Mouse (Mus musculus) limb, embryonic 15.5 days (tissue): Measurements from ENCODE around the gene Olfr1360. TPM values are rescaled to one million over a fixed set of nuclear protein-coding genes. Genes with fewer than 3 reads are reported as not detected.

ENCODE experiments used
- microRNA-seq: library from miRNA; unstranded; fragments of <30 nt; microRNA quantifications from one replicate; pipeline ENCODE4, GENCODE M21; 2016
- polyA plus RNA-seq: library from polyadenylated mRNA; unstranded; fragments of >200 nt; fragmentation: Nextera tagmentation; extraction: Ambion mirVana; gene quantifications from 2 replicates; pipeline ENCODE4 v1.2.1, GENCODE M21; 2015

The Olfr1360 gene
- polyA plus RNA-seq, 1 experiment from 2014 or later: not detected

Small RNA genes within 50 kb of the gene (microRNA-seq; reads per million reads assigned to microRNA genes)
- gene Gm44357: not detected
- not detected for gene Gm44367

Other genes starting within 250 kb of the Olfr1360 start
- gene Pgbd1, start 236.3 kb downstream of the Olfr1360 start, polyA plus RNA-seq: 2.4 and 2.5 TPM in 2 replicates
- 26.1 and 26.3 TPM in 2 replicates for gene Zscan26, start 223.7 kb downstream of the Olfr1360 start, polyA plus RNA-seq
- 2.2 and 2.3 TPM in 2 replicates for gene Nkapl, start 208.9 kb downstream of the Olfr1360 start, polyA plus RNA-seq
- gene Zkscan4, start 198.5 kb downstream of the Olfr1360 start, polyA plus RNA-seq: 3.4 and 4.1 TPM in 2 replicates
- not detected in 2 replicates for gene Gm10065, start 198.0 kb downstream of the Olfr1360 start, polyA plus RNA-seq
- 0.19 and 0.41 TPM in 2 replicates for gene AK157302, start 182.2 kb downstream of the Olfr1360 start, polyA plus RNA-seq
- 5.2 and 7.3 TPM in 2 replicates for gene Gm11273, start 176.0 kb downstream of the Olfr1360 start, polyA plus RNA-seq
- gene Zkscan8, start 146.3 kb downstream of the Olfr1360 start, polyA plus RNA-seq: 6.1 TPM in 2 replicates
- gene Olfr1366, start 134.6 kb downstream of the Olfr1360 start, polyA plus RNA-seq: 0.17 and 0.18 TPM in 2 replicates
- gene Olfr1535, start 117.5 kb downstream of the Olfr1360 start, polyA plus RNA-seq: not detected in 2 replicates
- not detected in 2 replicates for gene Olfr1364, start 95.6 kb downstream of the Olfr1360 start, polyA plus RNA-seq
- gene Olfr1362, start 63.4 kb downstream of the Olfr1360 start, polyA plus RNA-seq: not detected in 2 replicates
- gene Olfr11, start 34.9 kb downstream of the Olfr1360 start, polyA plus RNA-seq: not detected in 2 replicates
- not detected in 2 replicates for gene Olfr1361, start 14.0 kb downstream of the Olfr1360 start, polyA plus RNA-seq
- not detected in 2 replicates for gene Olfr1359, start 20.7 kb upstream of the Olfr1360 start, polyA plus RNA-seq
- gene Hist1h2bl, start 38.7 kb upstream of the Olfr1360 start, polyA plus RNA-seq: 0.96 and 1.2 TPM in 2 replicates
- gene Hist1h2ai, start 39.0 kb upstream of the Olfr1360 start, polyA plus RNA-seq: 17.1 and 23.9 TPM in 2 replicates
- 3.5 and 7.6 TPM in 2 replicates for gene Hist1h3h, start 40.3 kb upstream of the Olfr1360 start, polyA plus RNA-seq
- 2.5 and 4.5 TPM in 2 replicates for gene Hist1h2bm, start 44.6 kb upstream of the Olfr1360 start, polyA plus RNA-seq
- 1.1 and 1.2 TPM in 2 replicates for gene Hist1h4j, start 57.7 kb upstream of the Olfr1360 start, polyA plus RNA-seq
- 4.1 TPM in 1 of 2 replicates, not detected in the other for gene Hist1h4k, start 73.1 kb upstream of the Olfr1360 start, polyA plus RNA-seq
- 11.6 and 26.1 TPM in 2 replicates for gene Hist1h2ak, start 76.4 kb upstream of the Olfr1360 start, polyA plus RNA-seq
- 4.2 TPM in 1 of 2 replicates, not detected in the other for gene Hist1h2bn, start 76.7 kb upstream of the Olfr1360 start, polyA plus RNA-seq
- gene Hist1h1b, start 103.2 kb upstream of the Olfr1360 start, polyA plus RNA-seq: 21.1 and 23.5 TPM in 2 replicates
- gene Hist1h3i, start 106.0 kb upstream of the Olfr1360 start, polyA plus RNA-seq: 81.7 and 109 TPM in 2 replicates
- 3.5 and 4.6 TPM in 2 replicates for gene Hist1h2an, start 109.8 kb upstream of the Olfr1360 start, polyA plus RNA-seq
- 1.00 TPM in 1 of 2 replicates, not detected in the other for gene Hist1h2bp, start 110.1 kb upstream of the Olfr1360 start, polyA plus RNA-seq
- gene Hist1h2bq, start 132.8 kb upstream of the Olfr1360 start, polyA plus RNA-seq: 11.7 and 18.0 TPM in 2 replicates
- gene Hist1h2ao, start 133.1 kb upstream of the Olfr1360 start, polyA plus RNA-seq: 1.9 TPM in 1 of 2 replicates, not detected in the other
- not detected in 2 replicates for gene Hist1h4m, start 134.3 kb upstream of the Olfr1360 start, polyA plus RNA-seq
- gene Hist1h4n, start 154.8 kb upstream of the Olfr1360 start, polyA plus RNA-seq: 9.4 and 12.8 TPM in 2 replicates
- 2,482 and 2,904 TPM in 2 replicates for gene Hist1h2ap, start 156.1 kb upstream of the Olfr1360 start, polyA plus RNA-seq
- 12.5 and 17.9 TPM in 2 replicates for gene Hist1h2br, start 156.3 kb upstream of the Olfr1360 start, polyA plus RNA-seq